Mouse (Mus musculus): Measurements from ENCODE around the gene Mrgprg.

Mrgprg gene

GRCm38 (mm10) chr7:143766893-143767292 lies at the start of gene Mrgprg:
TSS of gene Mrgprg (minus strand) at chr7:143766993.
- no peak for DNase-seq (ENCODE audit: low spot score)

GRCm38 (mm10) chr7:143808909-143809308 lies 42.1 kb upstream of the Mrgprg start:
- no peak for DNase-seq (ENCODE audit: low spot score)

DNA sequence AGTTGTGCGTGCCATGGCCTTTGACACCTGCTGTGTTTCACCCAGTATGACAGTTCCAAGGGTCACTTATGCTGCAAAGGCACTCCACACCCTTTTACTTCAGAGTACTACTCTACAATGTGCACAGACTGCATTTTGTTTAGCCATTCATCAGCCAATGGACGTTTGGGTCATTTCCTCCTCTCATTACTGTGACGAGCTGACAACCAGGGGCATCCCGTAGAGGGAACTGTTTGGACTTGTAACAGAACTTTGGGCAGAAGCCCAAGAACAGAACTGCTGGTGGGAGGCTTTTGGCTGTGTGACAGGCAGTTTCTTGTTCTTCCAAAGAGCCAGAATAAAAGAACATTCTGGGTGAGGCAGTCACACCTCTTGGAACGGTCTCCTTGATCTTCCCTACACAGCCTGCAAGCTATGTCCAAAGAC lies 38.4 kb upstream of the Mrgprg start:
- DNase-seq (ENCODE audit: low spot score): no peak

DNA sequence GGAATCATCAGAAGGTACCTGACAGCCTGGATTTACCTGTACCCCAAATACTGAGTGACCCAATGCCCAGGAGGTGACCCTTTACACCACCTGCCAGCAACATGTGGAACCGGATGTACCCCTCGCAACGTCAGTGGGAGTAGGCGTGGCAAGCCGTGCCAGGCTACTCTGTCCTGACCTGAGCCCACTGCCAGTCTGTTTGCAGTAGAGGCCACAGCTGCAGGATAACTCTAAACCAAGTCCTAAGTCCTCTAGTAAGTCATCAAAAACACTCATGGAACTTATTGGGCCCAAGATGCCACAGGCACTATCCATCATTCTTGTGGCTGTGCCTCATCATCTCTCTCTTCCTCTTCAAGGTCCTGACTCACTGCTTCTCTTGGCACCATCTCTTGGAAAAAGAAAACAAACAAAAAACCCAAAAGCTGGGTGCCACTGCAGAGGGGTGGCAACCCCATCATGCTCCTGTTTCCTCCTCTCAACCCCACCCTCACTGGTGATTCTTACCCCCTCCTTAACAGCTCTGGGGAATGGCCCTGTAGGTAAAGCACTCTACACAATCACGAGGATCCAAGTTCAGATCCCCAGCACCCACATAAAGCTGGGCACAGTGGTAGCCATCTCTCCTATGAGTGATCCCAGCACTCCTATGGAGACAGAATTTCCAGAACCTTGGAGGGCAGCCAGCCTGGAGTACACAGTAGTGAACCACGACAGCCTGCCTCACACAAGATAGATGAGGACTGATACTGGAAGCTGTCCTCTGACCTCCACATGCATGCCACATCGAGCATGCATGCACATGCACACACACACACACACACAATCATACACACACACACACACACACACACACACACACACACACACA lies 34.6 kb upstream of the Mrgprg start:
- no peak for DNase-seq (ENCODE audit: low spot score)

- no peak for DNase-seq (ENCODE audit: low spot score)
These were observed 34.0 kb upstream of the Mrgprg start for GRCm38 (mm10) chr7:143800770-143801169.

- DNase-seq (ENCODE audit: low spot score): no peak
These were observed 32.0 kb upstream of the Mrgprg start for GRCm38 (mm10) chr7:143798783-143799182.

GRCm38 (mm10) chr7:143793121-143793520 lies 26.3 kb upstream of the Mrgprg start:
- no peak for DNase-seq (ENCODE audit: low spot score)

- no peak for DNase-seq (ENCODE audit: low spot score)
These were observed 25.7 kb upstream of the Mrgprg start for GRCm38 (mm10) chr7:143792336-143792985.

DNA sequence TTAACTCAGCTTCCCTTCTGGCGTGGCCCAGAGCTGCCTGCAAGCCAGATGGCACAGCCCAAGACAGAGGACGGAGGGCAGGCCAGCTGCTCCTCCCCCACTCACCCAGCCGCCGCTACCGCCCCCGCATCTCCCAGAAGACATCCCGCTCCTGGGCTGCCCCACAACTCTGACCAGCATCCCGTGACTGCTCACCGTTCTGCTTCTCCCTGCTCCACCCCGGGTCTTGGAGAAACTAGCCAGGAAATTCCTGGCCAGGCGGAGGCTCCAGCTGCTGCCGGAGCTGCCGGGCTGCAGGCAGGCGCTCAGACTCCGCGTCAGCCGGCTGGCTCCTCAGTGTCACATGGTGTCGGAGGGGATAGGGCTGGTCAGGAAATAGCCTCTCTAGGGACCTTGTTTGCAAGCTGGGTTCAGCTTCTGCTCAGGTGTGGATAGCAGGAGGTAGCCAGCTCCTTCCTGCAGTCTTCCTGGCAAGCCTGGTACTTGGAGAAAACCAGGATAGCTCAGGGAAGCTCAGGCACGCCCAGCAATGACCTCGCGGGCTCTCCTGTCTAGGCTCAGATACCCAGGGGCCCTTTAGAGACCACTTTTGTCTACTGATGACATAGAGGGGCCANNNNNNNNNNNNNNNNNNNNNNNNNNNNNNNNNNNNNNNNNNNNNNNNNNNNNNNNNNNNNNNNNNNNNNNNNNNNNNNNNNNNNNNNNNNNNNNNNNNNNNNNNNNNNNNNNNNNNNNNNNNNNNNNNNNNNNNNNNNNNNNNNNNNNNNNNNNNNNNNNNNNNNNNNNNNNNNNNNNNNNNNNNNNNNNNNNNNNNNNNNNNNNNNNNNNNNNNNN lies 17.4 kb upstream of the Mrgprg start, which contains the start of gene Mrgpre:
Gene Mrgpre (minus strand): TSS at position 505 of the 834 bp plus-strand sequence.
- peak; percentile 60 for DNase-seq (ENCODE audit: low spot score)

DNA sequence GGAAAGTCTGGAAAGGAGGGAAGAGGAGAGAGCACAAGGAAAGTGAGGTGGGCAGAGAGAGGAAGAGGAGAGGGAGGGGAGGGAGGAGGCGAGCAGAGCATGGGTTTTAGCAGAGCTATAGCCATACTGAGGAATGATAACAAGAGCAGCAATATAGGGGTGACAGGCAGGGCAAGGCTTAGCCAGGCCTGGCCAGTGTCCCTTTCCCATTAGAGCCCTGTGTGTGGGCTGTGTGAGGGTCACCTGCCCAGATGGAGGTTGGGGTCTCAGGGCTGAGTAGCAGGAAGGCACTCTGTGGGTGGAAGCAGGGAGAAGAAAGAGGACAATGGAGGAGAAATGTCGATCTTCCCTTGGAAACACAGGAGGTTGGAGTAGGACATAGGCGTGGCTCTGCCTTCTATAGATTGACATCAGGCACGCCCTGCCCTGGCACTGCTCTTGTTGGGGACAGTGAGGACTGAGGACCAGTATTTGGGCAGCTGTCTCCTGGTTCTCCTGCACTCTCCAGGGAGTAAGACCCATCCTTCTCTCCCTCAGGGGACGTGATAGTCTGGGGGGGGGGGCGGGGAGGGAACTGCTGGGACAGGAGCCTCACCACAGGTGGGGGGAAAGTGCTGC lies 16.7 kb upstream of the Mrgprg start:
- no peak for DNase-seq (ENCODE audit: low spot score)

- DNase-seq (ENCODE audit: low spot score): no peak
These were observed 10.6 kb upstream of the Mrgprg start for GRCm38 (mm10) chr7:143777375-143777774.

DNA sequence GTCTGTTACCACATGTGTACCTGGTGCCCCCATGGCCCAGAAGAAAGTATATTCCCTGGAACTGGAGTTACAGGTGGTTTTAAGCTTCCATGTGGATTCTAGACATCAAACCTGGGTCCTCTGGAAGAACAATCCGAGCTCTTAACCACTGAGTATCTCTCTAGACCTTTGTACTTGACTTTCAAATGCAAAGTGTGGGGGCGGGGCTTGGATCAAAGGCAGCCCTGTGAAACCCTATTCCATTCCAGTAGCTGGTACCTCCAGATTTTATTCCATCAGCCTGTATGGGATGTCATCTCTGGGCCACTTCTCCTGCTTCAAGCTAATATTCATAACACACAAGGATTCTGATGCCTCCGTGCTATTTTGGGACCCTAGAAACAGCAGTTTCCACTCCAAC lies 9.3 kb upstream of the Mrgprg start:
- DNase-seq (ENCODE audit: low spot score): no peak

GRCm38 (mm10) chr7:143769461-143769860 lies 2.7 kb upstream of the Mrgprg start:
- DNase-seq (ENCODE audit: low spot score): no peak

- no peak for DNase-seq (ENCODE audit: low spot score)
These were observed 1.5 kb upstream of the Mrgprg start for GRCm38 (mm10) chr7:143768267-143768666.

- no peak for DNase-seq (ENCODE audit: low spot score)
These were observed 1.8 kb downstream of the Mrgprg start for GRCm38 (mm10) chr7:143764876-143765530.

- DNase-seq (ENCODE audit: low spot score): no peak
These were observed 3.0 kb downstream of the Mrgprg start for GRCm38 (mm10) chr7:143763794-143764193.

DNA sequence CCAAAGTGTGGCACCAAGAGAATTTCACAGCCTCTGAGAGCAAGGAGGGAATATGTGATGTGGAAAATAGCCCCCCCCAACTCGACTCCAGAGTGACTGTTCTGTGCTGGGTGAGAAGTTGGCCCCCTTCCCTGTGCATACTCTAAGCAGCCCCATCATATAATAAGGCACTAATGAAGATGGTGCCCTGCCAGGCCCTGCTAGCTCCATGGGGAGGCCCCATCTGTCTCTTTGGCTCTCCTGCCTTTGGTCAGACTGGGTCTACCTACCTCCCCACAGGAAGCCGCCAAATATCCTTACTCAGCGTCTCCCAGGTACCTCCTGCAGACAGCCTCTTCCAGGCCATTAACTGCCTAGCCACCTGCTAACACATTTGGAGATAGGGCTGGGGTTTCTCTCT lies 7.8 kb downstream of the Mrgprg start:
- no peak for DNase-seq (ENCODE audit: low spot score)

GRCm38 (mm10) chr7:143757696-143758095 lies 9.1 kb downstream of the Mrgprg start:
- DNase-seq (ENCODE audit: low spot score): no peak

DNA sequence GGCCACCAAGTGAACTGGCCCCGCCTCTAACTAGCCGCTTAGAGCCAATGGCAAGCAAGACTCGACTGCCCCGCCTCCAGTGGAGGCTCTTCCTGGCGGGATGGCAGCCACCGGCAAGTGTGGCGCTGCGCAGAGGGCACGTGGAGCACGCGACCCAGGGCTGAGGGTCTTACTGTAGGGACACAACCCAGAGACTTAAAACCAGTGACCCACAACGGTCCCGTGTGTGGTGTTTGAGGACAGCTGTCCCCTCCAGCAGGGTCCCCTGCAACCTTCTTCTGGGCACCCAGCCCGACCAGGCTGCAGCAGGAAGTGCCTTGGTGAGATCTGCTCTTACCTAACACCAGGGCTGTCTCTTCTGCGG lies 9.8 kb downstream of the Mrgprg start:
- DNase-seq (ENCODE audit: low spot score): no peak

GRCm38 (mm10) chr7:143756125-143757026 lies 10.4 kb downstream of the Mrgprg start, which contains the start of gene Osbpl5:
TSS of gene Osbpl5 (minus strand) at chr7:143756985.
- DNase-seq (ENCODE audit: low spot score): no peak

All from ovary, postnatal 10 days (tissue).